Mouse (Mus musculus) cerebellum, postnatal 25 days (tissue): ENCODE measurements at regions not wholly inside any gene's neighbourhood (a gene's known extent, or its start where the extent isn't known, plus 50 kb on each side); places are given as distances from the start of the nearest gene placed in this dataset.
A peak's percentile ranks its signal among the peaks of the same experiment; 100 is the strongest.

Experiments used
- DNase-seq, 2 experiments: peaks; one replicate each; pipeline ENCODE4 v3.0.0; 2021; ENCODE audit warnings: mixed read lengths in 2 of 2

GRCm38 (mm10) chr15:71375775-71376174 lies 2458.6 kb upstream of the Gm6569 start:
- DNase-seq = peak; percentile 12 to 30
